Mouse (Mus musculus): Measurements from ENCODE around the gene Dars. TPM values are rescaled to one million over a fixed set of nuclear protein-coding genes. Genes with fewer than 3 reads are reported as not detected.

Gene Dars
- 75.4 and 76.0 TPM in 2 replicates for polyA plus RNA-seq (2021; fragmentation: Nextera tagmentation)
- long read RNA-seq, experiment 1, transcript Dars-201 (16 exons, 2,175 nt) = major isoform, 176 of 198 reads
- long read RNA-seq, experiment 1, partial matches to known transcripts = 17 of 198 reads
- long read RNA-seq, experiment 1, other reads (novel, unspliced or antisense) = 4 of 198 reads
- long read RNA-seq, experiment 2, transcript Dars-201 (16 exons, 2,175 nt) = major isoform, 668 of 695 reads
- long read RNA-seq, experiment 2, partial matches to known transcripts = 13 of 695 reads
- long read RNA-seq, experiment 2, other reads (novel, unspliced or antisense) = 14 of 695 reads

GRCm38 (mm10) chr1:128416584-128417532 is at the start of gene Dars:
TSS of gene Dars (minus strand) at chr1:128417368.

GRCm38 (mm10) chr1:128359554-128360376 is 57.4 kb downstream of the Dars start, which contains the start of gene Mcm6:
TSS of gene Mcm6 (minus strand) at chr1:128359664.

GRCm38 (mm10) chr1:128328218-128328617 is 89.0 kb downstream of the Dars start, which contains the start of gene Lct:
TSS of gene Lct (minus strand) at chr1:128328318.

Other genes starting within 250 kb of the Dars start
- gene Ubxn4, start 173.4 kb downstream of the Dars start, polyA plus RNA-seq (2021; fragmentation: Nextera tagmentation) = 38.4 and 45.6 TPM in 2 replicates
- gene Lct, start 89.0 kb downstream of the Dars start, polyA plus RNA-seq (2021; fragmentation: Nextera tagmentation) = 4.0 TPM in 2 replicates
- gene Mcm6, start 57.7 kb downstream of the Dars start, polyA plus RNA-seq (2021; fragmentation: Nextera tagmentation) = 12.2 and 12.7 TPM in 2 replicates
- gene Cxcr4, start 174.9 kb upstream of the Dars start, polyA plus RNA-seq (2021; fragmentation: Nextera tagmentation) = 0.26 TPM in 1 of 2 replicates, not detected in the other